Mouse (Mus musculus) neural tube, embryonic 13.5 days (tissue): ENCODE results near the gene Hspa12b. TPM values are rescaled to one million over a fixed set of nuclear protein-coding genes. Genes with fewer than 3 reads are reported as not detected.

Source experiments
- ATAC-seq: fragments of 200-750 bp; cut with Nextera tagmentation; 2 replicates; pipeline ENCODE4 v1.8.0; 2017; ENCODE audit warnings: low read depth, mild to moderate bottlenecking, moderate TSS enrichment, moderate library complexity
- H3K27ac ChIP-seq: fragments of 300-500 bp; sonication (generic); replicated peaks from 2 replicates; pipeline ENCODE4 v1.5.1; 2015; ENCODE audit warnings: moderate library complexity, mild to moderate bottlenecking, inconsistent platforms
- H3K27me3 ChIP-seq: fragments of 300-500 bp; sonication (generic); 2 replicates; pipeline ENCODE4 v1.6.1; 2015; ENCODE audit warnings: mild to moderate bottlenecking, inconsistent platforms
- H3K36me3 ChIP-seq: fragments of 300-500 bp; sonication (generic); 2 replicates; pipeline ENCODE4 v1.6.1; 2015; ENCODE audit warnings: mild to moderate bottlenecking, inconsistent platforms
- H3K4me1 ChIP-seq: fragments of 300-500 bp; sonication (generic); replicated peaks from 2 replicates; pipeline ENCODE4 v1.6.1; 2015; ENCODE audit warnings: inconsistent platforms
- H3K4me2 ChIP-seq: fragments of 300-500 bp; sonication (generic); 2 replicates; pipeline ENCODE4 v1.6.1; 2015; ENCODE audit warnings: inconsistent platforms, mild to moderate bottlenecking, moderate library complexity
- H3K4me3 ChIP-seq: fragments of 300-500 bp; sonication (generic); 2 replicates; pipeline ENCODE4 v1.5.1; 2015; ENCODE audit warnings: mild to moderate bottlenecking, inconsistent platforms
- H3K9ac ChIP-seq: fragments of 300-500 bp; sonication (generic); 2 replicates; pipeline ENCODE4 v1.6.1; 2015; ENCODE audit warnings: moderate library complexity, mild to moderate bottlenecking, inconsistent platforms
- H3K9me3 ChIP-seq: fragments of 300-500 bp; sonication (generic); 2 replicates; pipeline ENCODE4 v1.6.1; 2016; ENCODE audit warnings: inconsistent platforms
- WGBS: fragments of 180-500 bp; shearing (Covaris S2); methylation state at CpG from one replicate; pipeline ENCODE4 v1.1.7; 2015; 5-methylcytosine and 5-hydroxymethylcytosine counted together
- polyA plus RNA-seq: library from polyadenylated mRNA; unstranded; fragments of >200 nt; fragmentation: Nextera tagmentation; extraction: Ambion mirVana; gene quantifications from 2 replicates; pipeline ENCODE4 v1.2.1, GENCODE M21; 2015

Gene Hspa12b
- polyA plus RNA-seq, 1 experiment from 2014 or later, result 5.1 TPM

DNA sequence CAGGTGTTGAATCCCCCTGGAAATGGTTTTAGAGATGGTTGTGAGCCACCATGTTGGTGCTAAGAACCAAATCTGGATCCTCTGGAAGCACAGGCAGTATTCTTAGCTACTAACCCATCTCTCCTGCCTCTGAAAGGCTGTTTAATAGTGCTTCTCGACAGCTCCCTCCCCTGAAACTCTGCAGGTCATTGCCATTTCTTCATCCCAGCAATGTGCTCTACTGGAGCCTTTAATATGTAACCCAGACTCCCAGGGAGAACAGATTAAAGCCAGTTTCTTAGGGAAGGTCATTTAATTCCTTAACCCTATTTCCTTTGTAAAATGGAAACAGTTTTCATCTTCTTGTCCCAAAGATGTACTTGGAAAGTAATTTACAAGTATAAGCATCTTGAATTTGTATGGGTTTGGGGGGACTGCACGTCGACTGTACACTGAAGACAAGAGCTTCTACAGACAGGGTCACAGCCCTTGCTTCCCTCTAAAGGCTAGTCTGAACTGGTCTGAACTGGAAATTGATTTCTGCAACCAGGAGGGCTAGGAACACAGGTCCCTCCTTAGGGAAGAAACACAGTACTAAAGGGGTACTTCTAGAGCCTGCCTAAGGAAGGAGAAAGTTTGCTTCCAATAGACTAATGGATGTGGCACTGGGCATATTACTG is 48.3 kb downstream of the Hspa12b start:
- no peak overlapping the region for H3K4me3 ChIP-seq

DNA sequence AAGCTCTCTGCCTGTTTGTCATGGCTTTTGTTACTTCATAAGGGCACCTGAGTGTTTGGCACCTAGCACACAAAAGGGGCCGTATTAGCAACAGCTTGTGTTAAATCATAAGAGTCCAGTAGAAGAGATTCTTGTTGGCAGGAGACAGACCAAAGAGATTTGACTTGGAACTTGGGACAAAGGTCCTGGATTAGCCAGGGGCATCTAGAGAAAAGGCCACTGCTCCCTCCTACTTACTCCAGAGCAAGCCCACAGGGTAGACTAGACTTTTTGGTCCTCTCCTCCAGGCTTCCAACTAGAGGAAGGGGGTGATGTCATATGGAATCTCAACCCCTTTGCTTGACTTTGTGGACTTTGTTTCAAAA is 48.8 kb downstream of the Hspa12b start:
- Histone ChIP-seq H3K36me3 (peaks cover 8% of the 10 kb centered on the region), H3K27ac (no peak overlapping the region), H3K27me3 (peaks cover 29% of the 10 kb centered on the region), H3K9ac (no peak overlapping the region), H3K4me2 (peak overlapping the region; percentile 87; the same call in 1 of the 2 replicates), H3K4me3 (no peak overlapping the region), H3K9me3 (no peaks in the 10 kb centered on the region), H3K4me1 (peaks cover 67% of the 10 kb centered on the region)
- 100% methylated on average over 1 of the region's 1 CpGs for WGBS
- ATAC-seq, result no peak

More for the DNA sequence above, 48.3 kb downstream of the Hspa12b start:
- ATAC-seq, result no peak
- Histone ChIP-seq H3K4me2 (no peak overlapping the region), H3K4me1 (peaks cover 70% of the 10 kb centered on the region), H3K9me3 (no peaks in the 10 kb centered on the region), H3K27ac (no peak overlapping the region), H3K36me3 (peaks cover 8% of the 10 kb centered on the region), H3K27me3 (peaks cover 34% of the 10 kb centered on the region), H3K9ac (no peak overlapping the region)
- 69% methylated on average over 3 of the region's 3 CpGs for WGBS

DNA sequence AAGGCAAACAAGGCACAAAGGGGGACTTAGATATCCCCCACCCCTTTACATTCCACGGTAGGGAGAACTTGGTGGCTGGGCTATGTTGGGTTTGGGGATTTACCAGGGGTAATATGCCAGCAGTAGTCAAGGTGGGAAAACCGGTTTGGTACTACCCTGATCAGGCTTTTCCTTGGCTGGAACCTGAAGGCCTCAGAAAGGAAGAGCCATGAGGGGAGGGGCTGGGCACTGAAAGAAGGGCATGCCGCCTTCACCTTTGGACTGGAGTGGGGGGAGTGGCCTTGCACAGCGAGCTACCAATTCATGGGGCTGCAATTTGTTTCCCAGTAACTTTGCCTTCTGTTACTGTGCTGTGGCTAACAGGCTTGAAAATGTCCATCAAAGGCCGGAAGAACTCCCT is 49.4 kb downstream of the Hspa12b start:
- Histone ChIP-seq H3K4me2 (peak overlapping the region; percentile 87), H3K9ac (peak overlapping the region; percentile 92), H3K4me3 (peak overlapping the region; percentile 93; the same call in 1 of the 2 replicates), H3K9me3 (no peaks in the 10 kb centered on the region), H3K27ac (0 out of 2 replicates have a peak overlapping the region, but pooled peaks have one; percentile 18), H3K4me1 (peaks cover 62% of the 10 kb centered on the region), H3K27me3 (peaks cover 23% of the 10 kb centered on the region), H3K36me3 (peaks cover 8% of the 10 kb centered on the region)
- ATAC-seq, result no peak
- WGBS, result 57% methylated on average over 5 of the region's 5 CpGs

DNA sequence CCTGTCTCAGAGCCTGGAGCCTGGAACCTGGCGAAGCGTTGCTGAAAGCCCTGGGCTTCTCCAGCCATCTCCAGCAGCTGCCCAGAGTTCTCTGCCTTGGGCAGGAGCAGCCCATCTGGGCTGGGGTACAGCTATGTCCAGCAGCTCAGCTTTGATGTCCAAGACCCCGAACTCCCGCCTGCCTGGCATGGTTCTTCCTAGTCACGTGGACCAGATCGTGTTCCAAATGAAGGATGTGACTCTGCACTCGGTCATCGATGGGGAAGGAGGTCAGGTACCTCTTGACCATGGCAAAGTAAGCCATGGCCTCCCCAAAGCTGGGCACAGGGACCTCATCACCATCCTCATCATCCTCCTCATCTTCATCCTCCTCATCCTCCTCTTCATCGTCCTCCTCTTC is 50.9 kb downstream of the Hspa12b start:
- no peak for ATAC-seq
- Histone ChIP-seq H3K27ac (peak overlapping the region; percentile 49), H3K36me3 (peaks cover 8% of the 10 kb centered on the region), H3K9ac (peak overlapping the region; percentile 92), H3K9me3 (no peaks in the 10 kb centered on the region), H3K4me1 (peaks cover 58% of the 10 kb centered on the region), H3K4me2 (peak overlapping the region; percentile 87), H3K4me3 (peak overlapping the region; percentile 93), H3K27me3 (peaks cover 9% of the 10 kb centered on the region)
- 84% methylated on average over 9 of the region's 9 CpGs for WGBS

DNA sequence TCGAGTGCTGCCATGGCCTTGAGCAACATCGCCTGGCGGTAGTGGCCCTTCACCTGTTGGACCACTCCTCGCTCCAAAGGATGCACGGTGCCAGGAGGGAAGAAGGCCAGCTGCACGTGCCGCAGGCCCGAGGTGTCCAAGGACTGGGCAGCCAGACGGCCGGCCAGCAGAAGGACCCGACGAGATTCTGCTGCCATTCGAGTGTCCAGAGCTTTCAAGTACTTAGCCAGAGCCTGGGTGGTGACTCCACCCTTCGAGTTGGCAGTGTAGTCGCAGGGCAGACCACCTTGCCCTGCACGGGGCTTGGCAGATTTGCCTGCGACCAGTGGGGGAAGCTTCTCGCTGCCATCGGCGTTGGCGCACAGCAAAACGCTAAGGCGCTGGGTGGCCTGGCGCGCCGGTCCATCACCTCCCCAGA is 51.8 kb downstream of the Hspa12b start:
- peak overlapping the region; percentile 87 for H3K4me2 ChIP-seq
- WGBS, result 22% methylated on average over 26 of the region's 26 CpGs
- peak overlapping the region; percentile 93 for H3K4me3 ChIP-seq
- peak overlapping the region; percentile 92 for H3K9ac ChIP-seq
- H3K27me3 ChIP-seq, result no peaks in the 10 kb centered on the region
- ATAC-seq, result peak; percentile 2; the same call in 1 of the 2 replicates
- peaks cover 8% of the 10 kb centered on the region for H3K36me3 ChIP-seq
- peak overlapping the region; percentile 96 for H3K27ac ChIP-seq
- peaks cover 53% of the 10 kb centered on the region for H3K4me1 ChIP-seq
- no peaks in the 10 kb centered on the region for H3K9me3 ChIP-seq

DNA sequence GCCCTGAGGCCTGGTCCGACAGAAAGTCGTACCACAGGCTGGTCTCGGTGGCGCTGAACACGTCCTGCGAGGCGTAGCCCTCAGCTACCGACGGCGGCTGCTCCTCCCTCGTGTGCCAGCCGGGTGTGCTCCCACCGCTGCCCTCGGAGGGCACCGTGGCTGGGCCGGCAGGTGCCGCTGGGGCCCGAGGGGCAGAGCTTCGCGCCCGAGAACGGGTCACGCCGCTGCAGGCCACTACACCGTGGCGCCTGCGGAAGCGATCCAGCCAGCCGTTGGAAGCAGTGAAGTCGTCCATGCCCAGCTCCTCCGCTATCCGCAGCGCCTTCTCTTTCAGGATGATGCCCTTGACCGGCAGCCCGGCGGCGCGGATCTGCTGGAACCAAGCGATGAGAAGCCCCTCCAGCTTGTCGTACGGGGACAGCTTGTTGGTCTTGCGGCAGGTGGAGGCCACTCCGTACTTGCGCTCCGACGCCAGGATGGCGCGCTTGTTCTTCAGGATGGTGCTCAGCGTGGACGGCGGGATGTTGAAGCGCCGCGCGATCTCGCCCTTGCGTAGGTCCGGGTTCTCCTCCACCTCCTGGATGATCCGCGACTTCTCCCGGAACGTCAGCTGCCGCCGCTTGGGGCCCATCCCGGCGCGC is 52.3 kb downstream of the Hspa12b start:
- peaks cover 48% of the 10 kb centered on the region for H3K4me1 ChIP-seq
- H3K4me2 ChIP-seq, result peak overlapping the region; percentile 87
- H3K27ac ChIP-seq, result peak overlapping the region; percentile 96
- peak overlapping the region; percentile 92 for H3K9ac ChIP-seq
- peak; percentile 64 for ATAC-seq
- no peaks in the 10 kb centered on the region for H3K9me3 ChIP-seq
- H3K4me3 ChIP-seq, result peak overlapping the region; percentile 93
- H3K36me3 ChIP-seq, result peaks cover 8% of the 10 kb centered on the region
- WGBS, result under 1% methylated on average over 63 of the region's 67 CpGs
- no peaks in the 10 kb centered on the region for H3K27me3 ChIP-seq

DNA sequence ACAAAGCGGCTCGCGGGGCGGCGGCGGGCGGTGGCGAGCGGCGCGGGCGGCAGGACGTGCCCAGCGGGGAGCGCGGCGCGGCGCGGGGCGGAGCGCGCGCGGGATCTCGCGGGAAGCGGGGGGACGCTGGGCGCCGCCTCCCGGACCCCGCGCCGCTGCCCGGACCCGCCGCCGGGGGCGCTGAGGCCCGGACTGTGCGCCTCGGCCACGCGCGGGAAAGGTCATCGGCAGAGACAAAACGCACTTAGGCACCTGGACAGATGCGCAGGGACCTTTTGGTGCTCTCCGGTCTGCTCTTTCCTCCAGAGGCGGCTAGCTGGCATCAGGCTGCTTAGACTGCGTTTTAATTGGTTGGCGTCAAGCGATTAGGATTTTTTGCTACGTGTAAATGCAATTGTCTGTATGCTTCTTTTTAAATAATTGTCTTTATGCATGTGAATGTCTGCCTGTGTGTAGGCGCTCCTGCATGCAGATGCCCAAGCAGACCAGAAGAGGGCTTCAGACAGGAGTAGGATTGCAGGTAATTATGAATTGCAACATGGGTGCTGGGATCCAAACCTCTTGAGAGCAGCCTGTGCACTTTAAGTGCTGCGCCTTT is 53.0 kb downstream of the Hspa12b start, which contains the start of gene Cenpb:
Cenpb (minus strand) TSS at position 78 of the 598 bp plus-strand sequence.
- Histone ChIP-seq H3K4me1 (peaks cover 41% of the 10 kb centered on the region), H3K4me2 (peak within 1 kb of the TSS; percentile 87), H3K27me3 (no peaks in the 10 kb centered on the region), H3K9ac (peak within 1 kb of the TSS; percentile 92), H3K4me3 (peak within 1 kb of the TSS; percentile 93), H3K27ac (peak within 1 kb of the TSS; percentile 96), H3K36me3 (peaks cover 8% of the 10 kb centered on the region), H3K9me3 (no peaks in the 10 kb centered on the region)
- peak; percentile 83 for ATAC-seq
- 3% methylated on average over 47 of the region's 57 CpGs for WGBS

DNA sequence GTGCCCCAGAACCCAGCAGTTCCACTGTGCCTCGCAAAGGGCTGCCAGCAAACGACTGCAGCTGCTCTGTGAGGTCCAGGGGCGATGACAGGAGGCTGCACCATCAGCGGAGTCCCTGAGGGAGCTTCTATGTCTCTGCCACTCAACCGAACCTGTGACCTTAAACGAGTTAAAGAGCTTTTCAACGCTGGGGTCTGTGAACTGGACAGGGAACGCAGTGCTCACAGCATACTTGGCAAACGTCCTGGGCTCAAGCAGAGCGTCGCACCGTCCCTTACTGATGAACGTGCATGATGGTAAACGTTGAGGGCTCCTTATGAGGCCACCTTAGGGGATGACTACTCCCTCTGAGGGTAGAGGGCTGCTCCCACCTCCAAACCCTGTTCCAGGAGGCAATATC is 59.3 kb downstream of the Hspa12b start:
- Histone ChIP-seq H3K4me2 (peak overlapping the region; percentile 73), H3K4me3 (peak overlapping the region; percentile 71), H3K36me3 (no peaks in the 10 kb centered on the region), H3K27me3 (no peaks in the 10 kb centered on the region), H3K27ac (peak overlapping the region; percentile 86), H3K9me3 (no peaks in the 10 kb centered on the region), H3K9ac (peak overlapping the region; percentile 79), H3K4me1 (peaks cover 43% of the 10 kb centered on the region)
- under 1% methylated on average over 14 of the region's 14 CpGs for WGBS
- ATAC-seq, result 0 out of 2 replicates have a peak, but pooled peaks have one; percentile 1

DNA sequence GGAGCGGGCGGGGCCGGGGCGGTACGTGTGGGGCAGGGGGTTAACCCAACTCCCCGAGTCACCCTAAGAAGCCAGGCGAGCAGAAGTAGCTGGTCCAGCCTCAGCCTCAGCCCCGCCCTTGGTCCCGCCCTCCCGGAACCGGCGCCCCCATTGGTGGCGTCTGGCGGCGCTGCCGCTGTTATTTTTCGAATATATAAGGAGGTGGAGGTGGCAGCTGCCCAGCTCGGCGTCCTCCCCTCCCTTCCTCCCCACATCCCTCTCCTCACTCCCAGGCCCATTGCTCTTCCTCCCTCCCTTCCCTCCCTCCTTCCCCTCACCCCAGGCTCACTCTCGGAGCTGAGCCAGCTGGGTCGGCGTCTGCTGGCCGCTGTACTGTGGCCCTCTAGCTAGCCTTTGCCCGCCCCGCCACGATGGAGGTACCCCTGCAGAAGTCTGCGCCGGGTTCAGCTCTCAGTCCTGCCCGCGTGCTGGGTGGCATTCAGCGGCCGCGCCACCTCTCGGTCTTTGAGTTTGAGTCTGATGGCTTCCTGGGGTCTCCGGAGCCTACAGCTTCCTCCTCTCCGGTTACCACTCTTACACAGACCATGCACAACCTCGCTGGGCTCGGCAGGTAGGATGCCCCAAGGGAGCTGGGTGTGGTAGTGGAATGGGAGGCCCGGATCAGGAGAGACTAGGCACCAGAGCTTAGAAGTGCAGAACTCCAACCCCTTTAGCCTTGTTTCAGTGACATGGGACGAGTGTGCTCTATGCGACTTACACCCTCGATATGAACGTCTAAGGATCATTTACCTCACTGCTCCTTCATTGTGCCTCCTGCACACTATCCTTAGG is 59.9 kb downstream of the Hspa12b start, which contains the start of the genes Cdc25b and Spef1:
Cdc25b (plus strand) TSS at position 179 of the 831 bp plus-strand sequence.
Spef1 (minus strand) TSS at position 512 of the 831 bp plus-strand sequence.
- Histone ChIP-seq H3K4me1 (peaks cover 49% of the 10 kb centered on the region), H3K4me3 (peak within 1 kb of the TSS; percentile 71), H3K36me3 (no peaks in the 10 kb centered on the region), H3K27ac (peak within 1 kb of the TSS; percentile 86), H3K9me3 (no peaks in the 10 kb centered on the region), H3K4me2 (peak within 1 kb of the TSS; percentile 73), H3K27me3 (no peaks in the 10 kb centered on the region), H3K9ac (peak within 1 kb of the TSS; percentile 79)
- peak; percentile 83 for ATAC-seq
- under 1% methylated on average over 43 of the region's 43 CpGs for WGBS

DNA sequence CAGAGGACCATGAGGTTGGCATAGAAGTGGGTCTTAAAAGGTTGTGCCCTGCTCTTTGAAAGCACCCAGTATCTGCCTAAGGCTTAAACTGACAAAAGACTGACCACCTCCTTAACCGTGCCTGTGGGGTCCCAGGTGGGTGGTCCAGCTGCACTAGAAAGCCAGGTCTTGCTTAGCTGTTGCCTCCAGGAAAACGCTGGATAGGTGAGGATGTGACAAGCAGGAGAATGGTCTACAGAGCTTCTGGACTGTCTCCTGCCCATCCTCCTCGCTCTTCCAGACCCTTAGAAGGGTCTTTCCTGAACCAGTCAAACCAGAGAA is 60.5 kb downstream of the Hspa12b start:
- Histone ChIP-seq H3K27ac (peak overlapping the region; percentile 86), H3K4me3 (peak overlapping the region; percentile 71), H3K4me2 (peak overlapping the region; percentile 73), H3K9me3 (no peaks in the 10 kb centered on the region), H3K36me3 (peaks cover 2% of the 10 kb centered on the region; the same call in 1 of the 2 replicates), H3K27me3 (no peaks in the 10 kb centered on the region), H3K4me1 (peaks cover 49% of the 10 kb centered on the region), H3K9ac (peak overlapping the region; percentile 79)
- ATAC-seq, result no peak
- 27% methylated on average over 3 of the region's 3 CpGs for WGBS

DNA sequence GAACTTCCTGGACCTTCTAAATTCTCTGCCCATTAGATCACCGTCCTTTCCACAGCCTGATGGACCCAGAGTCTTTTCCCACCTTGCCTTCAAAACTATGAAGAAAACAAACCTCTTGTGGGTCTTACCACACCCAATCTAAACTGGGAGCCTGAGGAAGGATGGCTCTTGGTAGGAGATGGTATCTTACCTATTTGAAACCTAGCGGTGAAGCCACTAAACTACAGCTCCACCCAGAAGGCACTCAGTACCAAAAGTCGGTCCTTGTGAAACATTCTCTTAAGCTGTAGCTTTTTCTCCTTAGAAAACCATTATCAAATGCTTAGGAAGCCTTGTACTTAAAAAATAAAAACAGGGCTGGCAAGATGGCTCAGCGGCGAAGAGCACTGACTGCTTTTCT is 61.2 kb downstream of the Hspa12b start:
- H3K36me3 ChIP-seq, result peaks cover 10% of the 10 kb centered on the region
- H3K9ac ChIP-seq, result no peak overlapping the region
- H3K27me3 ChIP-seq, result no peaks in the 10 kb centered on the region
- peak overlapping the region; percentile 73 for H3K4me2 ChIP-seq
- WGBS, result 96% methylated on average over 5 of the region's 5 CpGs
- H3K4me1 ChIP-seq, result peaks cover 49% of the 10 kb centered on the region
- H3K4me3 ChIP-seq, result no peak overlapping the region; the same call in 1 of the 2 replicates
- no peaks in the 10 kb centered on the region for H3K9me3 ChIP-seq
- H3K27ac ChIP-seq, result no peak overlapping the region
- ATAC-seq, result no peak
